Mouse (Mus musculus) bone marrow, adult 2 months (tissue): ENCODE measurements around the gene Ddx4.

Source experiments
- CTCF ChIP-seq: fragments of 200-500 bp; IDR thresholded peaks from 2 replicates; pipeline ENCODE4 v1.5.1; 2011; ENCODE audit warnings: low read length, control low read depth; ENCODE audit not compliant: control insufficient read depth, insufficient read depth
- POLR2A ChIP-seq: fragments of 200-500 bp; IDR thresholded peaks from 2 replicates; pipeline ENCODE4 v1.6.1; 2011; ENCODE audit warnings: low read depth, mild to moderate bottlenecking, control low read depth, low read length, borderline replicate concordance; ENCODE audit not compliant: control insufficient read depth

DNA sequence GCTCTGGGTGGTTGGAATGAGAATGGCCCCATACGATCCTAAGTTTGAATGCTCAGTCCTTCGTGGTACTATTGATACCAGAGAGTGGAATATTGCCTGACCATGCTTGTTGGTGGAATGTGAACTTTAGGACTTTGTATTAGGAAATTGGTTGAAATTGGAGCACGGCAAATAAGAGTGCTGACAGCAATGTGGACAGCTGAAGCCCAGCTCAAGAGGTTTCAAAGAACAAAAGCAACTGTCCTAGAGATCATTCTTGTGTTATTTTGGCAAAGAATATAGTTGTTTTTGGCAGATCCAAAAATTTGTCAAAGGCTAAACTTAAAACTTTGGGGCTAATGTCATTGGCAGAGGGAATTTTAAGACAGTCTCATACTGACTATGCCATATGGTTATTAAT is 43.7 kb downstream of the Ddx4 start:
- TF ChIP-seq POLR2A = no peak
- no peak for TF ChIP-seq CTCF
